11 mouse cellular contexts compared by ENCODE assay signal in the genomic region with DNA sequence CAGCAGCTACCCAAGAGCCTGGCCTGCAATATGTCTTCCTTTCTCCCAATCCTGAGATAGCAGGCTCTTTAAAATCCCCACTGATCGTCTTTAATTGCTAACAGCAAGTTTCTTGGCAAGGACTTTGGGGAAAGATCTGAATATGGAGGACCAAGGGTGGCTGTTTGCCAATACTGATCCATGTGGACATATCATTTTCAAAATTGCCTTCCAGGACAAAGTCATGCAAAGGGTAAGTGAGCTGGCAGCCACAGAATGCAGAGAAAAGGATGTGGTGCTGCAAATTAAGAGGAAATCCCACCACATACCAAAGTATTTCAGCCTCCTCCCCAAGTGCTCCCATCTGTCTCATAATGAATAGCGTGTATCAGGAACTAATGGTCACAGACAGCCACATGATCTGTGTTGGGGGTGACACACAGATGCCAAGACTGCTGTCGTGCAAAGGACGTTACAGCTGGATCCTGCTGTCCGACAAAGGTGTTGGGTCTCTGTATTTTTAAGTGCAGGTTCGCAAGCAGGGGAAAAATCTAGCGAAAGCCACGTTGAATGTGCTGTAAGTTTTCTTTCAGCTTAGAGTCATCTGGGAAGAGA.
DNase-seq lines count a peak whose midpoint lies in the region; ATAC-seq and TF ChIP-seq lines count a peak whose summit lies in the region.
"Had no signal": no experiment of that assay in that cellular context is flagged by ENCODE, and none has a peak within 500 bp of the region (broad histone marks: within the 10 kb centered on the region; RNA-seq: fewer than 3 reads in every experiment).

No protein-coding gene starts in this region.

- no peaks in the 10 kb centered on the region for H3K36me3 ChIP-seq in lung, embryonic 16.5 days (ENCODE audit: control insufficient read depth, insufficient read depth, low read length)
- no peaks in the 10 kb centered on the region for H3K36me3 ChIP-seq in embryonic facial prominence, embryonic 10.5 days (replicated peaks)

- TF ChIP-seq POLR2A in lung, adult 2 months (IDR thresholded peaks at IDR 0.05; ENCODE audit: borderline replicate concordance, extremely low read depth, low read depth, low read length), result no peak
- TF ChIP-seq POLR2A in olfactory bulb, adult 2 months (IDR thresholded peaks at IDR 0.05; ENCODE audit: insufficient read depth, low read depth, low read length), result no peak

- DNase-seq in heart, postnatal 4 days, result peak; percentile 27
- DNase-seq in heart, adult 8-10 months (ENCODE audit: low spot score), result no peak
- no peak for DNase-seq in lung, adult 2 months
- DNase-seq in embryonic facial prominence, embryonic 10.5 days (ENCODE audit: low spot score), result no peak
- no peak for DNase-seq in left cerebral cortex, adult 8-10 months (ENCODE audit: low spot score in 2 of 2)
- no peak for DNase-seq in urinary bladder, postnatal 14 days (ENCODE audit: low spot score)
- DNase-seq: cerebellum, adult 9-11 months; right cerebral cortex, adult 18-20 months; thymus, postnatal 4 days had no signal

- H3K4me3 ChIP-seq in lung, embryonic 16.5 days (ENCODE audit: low read length), result no peak overlapping the region
- no peak overlapping the region for H3K4me3 ChIP-seq in lung, adult 2 months (replicated peaks; ENCODE audit: extremely low read depth, low read depth, low read length)
- H3K4me3 ChIP-seq in embryonic facial prominence, embryonic 10.5 days, result no peak overlapping the region
- no peak overlapping the region for H3K4me3 ChIP-seq in olfactory bulb, adult 2 months (ENCODE audit: insufficient read depth, low read depth, low read length)

- H3K9me3 ChIP-seq in lung, embryonic 16.5 days (ENCODE audit: control insufficient read depth, low read length), result no peaks in the 10 kb centered on the region
- no peaks in the 10 kb centered on the region for H3K9me3 ChIP-seq in embryonic facial prominence, embryonic 10.5 days

- ATAC-seq in lung, embryonic 16.5 days (ENCODE audit: low read depth), result peak; percentile 36; the same call in 1 of the 2 replicates

- no peak for TF ChIP-seq CTCF in lung, adult 2 months (IDR thresholded peaks at IDR 0.05; ENCODE audit: insufficient read depth, low read length)
- TF ChIP-seq CTCF in olfactory bulb, adult 2 months (IDR thresholded peaks at IDR 0.05; ENCODE audit: insufficient read depth, low read depth, low read length), result no peak

- H3K27ac ChIP-seq in lung, embryonic 16.5 days (ENCODE audit: low read length), result no peak overlapping the region
- 0 out of 2 replicates have a peak overlapping the region, but pooled peaks have one; percentile 31 for H3K27ac ChIP-seq in embryonic facial prominence, embryonic 10.5 days (replicated peaks)
- 0 out of 2 replicates have a peak overlapping the region, but pooled peaks have one; percentile 3 for H3K27ac ChIP-seq in olfactory bulb, adult 2 months (ENCODE audit: insufficient read depth, low read depth, low read length)

- H3K27me3 ChIP-seq in lung, embryonic 16.5 days (ENCODE audit: control insufficient read depth, insufficient read depth, low read depth, low read length), result no peaks in the 10 kb centered on the region
- no peaks in the 10 kb centered on the region for H3K27me3 ChIP-seq in embryonic facial prominence, embryonic 10.5 days (replicated peaks; ENCODE audit: low read depth, poor library complexity, severe bottlenecking)

- H3K9ac ChIP-seq in lung, embryonic 16.5 days (ENCODE audit: low read length), result no peak overlapping the region

- peaks cover 3% of the 10 kb centered on the region; the same call in 1 of the 2 replicates for H3K4me1 ChIP-seq in lung, embryonic 16.5 days (replicated peaks; ENCODE audit: control insufficient read depth, insufficient read depth, low read length)
- no peaks in the 10 kb centered on the region for H3K4me1 ChIP-seq in lung, adult 2 months (ENCODE audit: control insufficient read depth, insufficient read depth, low read length)
- peaks cover 10% of the 10 kb centered on the region for H3K4me1 ChIP-seq in embryonic facial prominence, embryonic 10.5 days
- peaks cover 20% of the 10 kb centered on the region for H3K4me1 ChIP-seq in olfactory bulb, adult 2 months (ENCODE audit: control insufficient read depth, insufficient read depth, low read length)

- H3K4me2 ChIP-seq in lung, embryonic 16.5 days (ENCODE audit: low read depth, low read length), result no peak overlapping the region

- WGBS in lung, embryonic 16.5 days, result 57% methylated on average over 8 of the region's 8 CpGs
- 66% methylated on average over 8 of the region's 8 CpGs for WGBS in lung, adult 2 months
- WGBS in embryonic facial prominence, embryonic 10.5 days, result 78% methylated on average over 8 of the region's 8 CpGs
- WGBS in olfactory bulb, adult 2 months, result 78% methylated on average over 8 of the region's 8 CpGs
